Mouse (Mus musculus) myocyte (in vitro differentiated cells): ENCODE measurements at regions not wholly inside any gene's neighbourhood (a gene's known extent, or its start where the extent isn't known, plus 50 kb on each side); places are given as distances from the start of the nearest gene placed in this dataset.

Source experiments
- CEBPB ChIP-seq: IDR thresholded peaks from 2 replicates; pipeline ENCODE4 v1.6.1; 2011; ENCODE audit warnings: mild to moderate bottlenecking, moderate library complexity; ENCODE audit not compliant: poor library complexity, insufficient read depth, severe bottlenecking
- E2F4 ChIP-seq: IDR thresholded peaks from one replicate; pipeline ENCODE4 v1.6.1; 2011; ENCODE audit warnings: mild to moderate bottlenecking, control low read depth, moderate library complexity; ENCODE audit not compliant: insufficient read depth
- MAX ChIP-seq: IDR thresholded peaks from one replicate; pipeline ENCODE4 v1.6.1; 2011; ENCODE audit warnings: low read depth, mild to moderate bottlenecking, control low read depth
- MYOD1 ChIP-seq, 3 experiments: IDR thresholded peaks; one replicate each; pipeline ENCODE4 v1.6.1; 2011; ENCODE audit warnings: control low read depth in 2 of 3, low read depth in 2 of 3, mild to moderate bottlenecking in 2 of 3, moderate library complexity in 1 of 3; ENCODE audit not compliant: insufficient read length in 2 of 3, control insufficient read depth in 1 of 3
- MYOG ChIP-seq, 3 experiments: IDR thresholded peaks; one replicate each; pipeline ENCODE4 v1.6.1; 2011; ENCODE audit warnings: control low read depth in 2 of 3, low read depth in 2 of 3, mild to moderate bottlenecking in 2 of 3; ENCODE audit not compliant: insufficient read length in 2 of 3, control insufficient read depth in 1 of 3, insufficient read depth in 1 of 3
- POLR2A ChIP-seq: IDR thresholded peaks from one replicate; pipeline ENCODE4 v1.6.1; 2011; ENCODE audit warnings: low read depth, mild to moderate bottlenecking, control low read depth, moderate library complexity; ENCODE audit not compliant: insufficient read length
- POLR2AphosphoS2 ChIP-seq: IDR thresholded peaks from one replicate; pipeline ENCODE4 v1.6.1; 2011; ENCODE audit warnings: low read depth, control low read depth; ENCODE audit not compliant: insufficient read length
- REST ChIP-seq: IDR thresholded peaks from one replicate; pipeline ENCODE4 v1.6.1; 2011; ENCODE audit warnings: mild to moderate bottlenecking, control low read depth, moderate library complexity; ENCODE audit not compliant: insufficient read depth, insufficient read length
- SRF ChIP-seq: IDR thresholded peaks from one replicate; pipeline ENCODE4 v1.6.1; 2011; ENCODE audit warnings: low read depth; ENCODE audit not compliant: control insufficient read depth, insufficient read length
- TCF12 ChIP-seq: IDR thresholded peaks from one replicate; pipeline ENCODE4 v1.6.1; 2011; ENCODE audit warnings: mild to moderate bottlenecking, control low read depth; ENCODE audit not compliant: poor library complexity, insufficient read depth, severe bottlenecking
- TCF3 ChIP-seq: IDR thresholded peaks from one replicate; pipeline ENCODE4 v1.6.1; 2011; ENCODE audit warnings: low read depth, control low read depth; ENCODE audit not compliant: insufficient read length
- USF1 ChIP-seq: IDR thresholded peaks from one replicate; pipeline ENCODE4 v1.6.1; 2011; ENCODE audit warnings: low read depth, mild to moderate bottlenecking, control low read depth, moderate library complexity

GRCm38 (mm10) chr17:54192231-54192573 lies 106.6 kb downstream of the Slc5a7 start:
- no peak for TF ChIP-seq TCF3
- TF ChIP-seq CEBPB: no peak
- no peak for TF ChIP-seq MAX
- TF ChIP-seq POLR2A: no peak
- no peak for TF ChIP-seq TCF12
- no peak for TF ChIP-seq MYOG (IDR thresholded peaks at IDR 0.05; ENCODE audit: control insufficient read depth in 1 of 3, insufficient read depth in 1 of 3, insufficient read length in 2 of 3, low read depth in 2 of 3)
- no peak for TF ChIP-seq E2F4
- TF ChIP-seq SRF: no peak
- no peak for TF ChIP-seq REST
- no peak for TF ChIP-seq USF1
- no peak for TF ChIP-seq POLR2AphosphoS2
- no peak for TF ChIP-seq MYOD1 (IDR thresholded peaks at IDR 0.05; ENCODE audit: control insufficient read depth in 1 of 3, insufficient read length in 2 of 3, low read depth in 2 of 3)
